Mouse (Mus musculus) layer of hippocampus, adult 9-10 months (tissue): Measurements from ENCODE around the gene Zfp945.
A peak's percentile ranks its signal among the peaks of the same experiment; 100 is the strongest.
"Not testable (repeated sequence)": the region's sequence is repeated elsewhere in the genome, so short reads cannot be mapped to it uniquely, and the experiment has no call there.

ENCODE experiments used
- DNase-seq: peaks from one replicate; pipeline ENCODE4 v3.0.0; 2022; ENCODE audit warnings: low spot score

Gene Zfp945

DNA sequence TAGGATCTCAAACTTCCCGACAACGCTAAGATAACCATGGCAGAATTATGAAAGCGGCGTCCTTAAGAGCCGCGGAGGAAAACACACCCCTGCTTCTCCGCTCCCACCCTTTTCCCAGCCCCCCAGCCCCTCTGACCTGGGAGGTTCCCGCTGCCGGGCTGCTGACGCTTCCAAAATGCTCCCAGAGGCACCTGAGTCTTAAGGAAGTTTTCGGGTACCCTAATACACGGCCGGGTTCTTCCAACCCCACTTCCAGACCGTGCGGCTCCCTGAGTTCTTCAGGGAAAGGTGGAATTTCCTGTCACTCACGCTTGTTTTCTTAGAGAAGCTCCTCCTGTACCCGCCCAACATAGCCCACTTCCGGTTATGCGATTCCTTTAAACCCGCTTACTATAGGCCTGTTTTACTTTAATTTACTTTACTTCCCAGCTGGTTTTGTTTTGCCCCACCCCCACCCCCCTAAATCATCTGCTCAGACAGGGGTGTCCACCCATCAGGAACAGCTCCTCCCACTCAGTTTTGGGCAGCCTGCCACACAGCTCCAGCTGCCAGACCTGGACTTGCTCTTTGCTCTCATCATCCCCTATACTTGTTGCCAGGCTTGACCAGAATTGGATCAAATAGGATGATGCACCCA lies at the start of gene Zfp945:
Zfp945 (minus strand) TSS at position 290 of the 637 bp plus-strand sequence.
- DNase-seq: peak; percentile 21

DNA sequence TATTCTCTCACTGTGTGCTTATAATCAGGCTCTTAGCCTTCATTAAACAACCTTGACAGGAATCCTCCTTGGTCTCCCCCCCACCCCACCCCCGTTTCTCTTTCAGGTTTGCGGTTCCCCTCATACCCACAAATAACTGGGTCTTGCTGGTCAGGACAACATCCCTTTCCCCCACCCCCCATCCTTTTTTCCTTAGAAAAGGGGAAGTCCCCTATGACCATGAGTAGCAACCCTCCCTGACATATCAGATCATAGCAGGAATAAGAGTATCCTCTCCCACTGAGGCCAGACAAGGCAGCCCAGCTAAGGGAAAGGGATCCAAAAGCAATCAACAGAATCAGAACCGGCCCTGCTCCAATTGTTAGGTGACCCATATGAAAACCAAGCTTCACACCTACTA lies 21.4 kb upstream of the Zfp945 start:
- no peak for DNase-seq

DNA sequence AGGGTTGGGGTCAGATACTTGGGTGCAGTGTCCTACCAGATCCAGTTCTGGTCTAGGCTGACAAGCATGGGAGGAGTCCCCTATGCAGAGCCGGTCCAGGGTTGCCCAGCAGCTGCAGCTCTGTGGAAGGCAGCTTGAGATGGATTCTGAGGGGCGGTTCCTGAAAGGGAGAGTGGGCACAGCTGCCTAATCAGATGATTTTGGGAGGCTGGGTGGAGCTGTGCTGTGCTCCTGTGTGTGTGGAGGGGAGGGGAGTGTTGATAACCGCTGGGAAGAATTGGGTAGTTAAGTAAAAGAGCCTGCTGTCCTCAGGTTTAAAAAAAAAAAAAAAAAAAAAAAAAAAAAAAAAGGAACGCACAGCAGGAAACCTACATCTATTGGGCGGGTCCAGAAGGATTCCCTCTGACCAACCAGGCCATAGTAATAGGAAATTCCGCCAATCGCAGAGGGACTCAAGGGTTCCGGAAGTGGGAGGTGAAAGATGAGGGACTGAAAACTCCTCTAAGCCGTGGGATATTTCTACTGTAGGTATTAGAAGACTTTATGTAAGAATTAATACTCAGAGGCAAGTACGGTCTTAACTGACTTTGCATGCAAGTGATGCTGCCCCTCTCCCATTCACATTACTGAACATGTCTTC lies 17.2 kb upstream of the Zfp945 start:
- no peak for DNase-seq

- DNase-seq: no peak
These were observed 10.7 kb upstream of the Zfp945 start for GRCm38 (mm10) chr17:22877427-22878307.

DNA sequence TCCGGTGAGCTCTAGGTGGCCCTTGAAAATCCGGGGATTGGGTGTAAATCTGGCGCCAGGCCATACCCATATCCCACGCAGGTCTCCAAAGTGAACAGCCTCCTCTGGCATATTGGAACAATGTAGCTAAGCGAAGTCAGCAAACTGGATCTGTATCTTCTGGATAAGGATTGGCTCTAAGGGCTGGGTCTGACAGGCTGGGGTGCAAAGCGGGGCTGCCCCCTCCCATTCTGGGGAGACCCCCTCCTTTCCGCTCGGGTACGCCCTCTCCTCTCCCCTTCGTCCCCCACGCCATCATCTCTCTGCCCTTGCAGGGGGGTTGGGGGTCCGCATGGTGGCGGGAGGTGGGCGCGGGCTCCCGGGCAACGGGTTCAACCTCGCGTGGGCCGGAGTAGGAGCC lies 9.4 kb upstream of the Zfp945 start:
- no peak for DNase-seq

GRCm38 (mm10) chr17:22875549-22875948 lies 8.6 kb upstream of the Zfp945 start:
- not testable (repeated sequence) for DNase-seq

DNA sequence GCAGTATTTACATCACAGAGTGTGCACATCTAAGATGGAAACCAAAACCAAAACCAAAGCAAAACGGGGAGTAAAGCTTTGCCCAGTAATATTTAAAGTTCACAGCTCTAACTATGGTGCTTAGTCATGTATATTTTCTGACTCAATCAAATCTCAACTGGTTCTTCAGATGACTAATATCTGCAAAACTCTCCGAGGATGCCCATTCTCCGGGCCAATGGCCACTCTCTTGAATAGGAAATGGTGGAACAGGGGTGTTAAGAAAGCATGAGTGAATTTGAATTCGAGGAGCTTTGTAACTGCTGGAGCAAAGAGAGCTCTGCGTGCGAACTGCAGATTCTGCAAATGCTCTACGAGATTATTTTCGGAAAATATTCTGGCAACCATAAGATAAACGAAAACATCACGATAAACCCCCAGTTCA lies 501 bp downstream of the Zfp945 start:
- peak; percentile 0 for DNase-seq

DNA sequence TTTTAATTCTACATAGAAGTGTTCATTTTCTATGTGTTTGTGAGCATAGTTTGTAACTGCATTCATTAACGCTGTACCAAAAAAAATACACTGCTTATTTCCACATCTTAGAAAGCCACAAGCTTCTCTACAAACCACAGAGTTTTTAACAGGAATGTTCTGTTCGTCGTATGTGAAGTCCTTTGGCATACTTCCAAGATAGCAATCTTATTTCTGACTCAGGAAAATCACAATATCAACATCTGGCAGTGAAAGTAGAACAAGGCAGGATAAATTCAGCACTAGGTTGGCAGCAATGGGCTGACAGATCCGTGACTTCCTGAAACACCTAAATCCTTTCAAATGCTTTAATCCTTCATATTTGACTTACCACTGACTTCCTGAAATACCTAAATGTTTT lies 45.8 kb downstream of the Zfp945 start:
- DNase-seq: no peak

GRCm38 (mm10) chr17:22818199-22818595 lies 48.7 kb downstream of the Zfp945 start:
- DNase-seq: no peak

DNA sequence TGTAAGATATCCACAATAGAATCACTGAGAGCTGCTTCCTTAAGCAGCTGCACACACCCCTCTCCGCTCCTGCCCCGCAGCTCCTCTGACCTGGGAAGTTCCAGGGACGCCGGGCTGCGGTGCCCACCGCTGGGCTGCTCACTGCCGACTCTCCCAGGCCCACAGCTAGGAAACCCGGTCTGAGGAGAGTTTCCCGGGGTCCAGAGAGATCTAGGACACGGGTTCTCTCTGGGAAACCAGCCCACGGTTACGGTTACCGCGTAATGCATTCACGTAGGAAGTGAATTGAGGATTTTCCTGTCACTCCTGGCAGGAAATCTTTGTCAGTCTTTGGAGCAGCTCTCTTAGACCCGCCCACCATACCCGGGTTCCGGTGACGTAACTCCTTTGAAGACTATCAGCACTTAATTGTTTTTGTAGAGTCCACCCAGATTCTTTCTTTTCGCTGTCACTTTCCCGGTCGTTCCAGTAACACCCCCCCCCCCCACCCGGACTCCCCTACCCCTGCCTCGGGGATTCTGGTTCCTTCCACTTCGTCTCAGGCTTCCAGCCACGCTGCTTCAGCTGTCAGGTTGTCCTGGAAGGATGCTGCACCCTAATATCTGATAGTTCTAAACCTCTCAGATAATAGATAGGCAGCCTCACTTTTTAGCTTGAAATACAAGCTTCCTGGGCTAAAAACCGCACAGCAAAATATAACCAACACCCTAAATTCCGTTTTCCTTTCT lies 49.3 kb downstream of the Zfp945 start:
- peak; percentile 21 for DNase-seq

DNA sequence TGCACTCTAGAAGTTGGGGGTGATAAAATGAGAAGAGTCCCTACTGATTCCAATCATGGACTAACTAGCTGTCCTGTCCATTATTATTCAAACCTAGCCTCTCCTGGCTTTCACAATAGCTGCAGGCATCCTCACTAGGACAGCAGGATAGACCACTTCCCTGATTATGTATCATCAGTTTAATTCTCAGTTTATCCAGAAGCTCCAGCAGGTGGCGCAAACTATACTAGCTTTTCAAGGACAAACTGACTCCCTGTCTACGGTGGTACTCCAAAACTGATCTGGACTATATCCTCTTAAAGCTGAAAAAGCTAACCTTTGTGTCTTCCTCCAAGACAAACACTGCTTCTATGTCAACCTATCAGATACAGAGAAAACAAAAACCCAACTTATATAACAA lies 67.2 kb downstream of the Zfp945 start:
- DNase-seq: no peak
